Mouse (Mus musculus) spleen, adult 2 months (tissue): Measurements from ENCODE around the gene Thbs3.

Experiments used
- CTCF ChIP-seq: fragments of 200-500 bp; IDR thresholded peaks from 2 replicates; pipeline ENCODE4 v1.5.1; 2011; ENCODE audit warnings: mild to moderate bottlenecking, inconsistent platforms; ENCODE audit not compliant: insufficient read depth, insufficient read length, insufficient replicate concordance; ENCODE audit errors: extremely low read depth
- POLR2A ChIP-seq: fragments of 200-500 bp; IDR thresholded peaks from 2 replicates; pipeline ENCODE4 v1.6.1; 2011; ENCODE audit warnings: low read depth, low read length, inconsistent platforms

DNA sequence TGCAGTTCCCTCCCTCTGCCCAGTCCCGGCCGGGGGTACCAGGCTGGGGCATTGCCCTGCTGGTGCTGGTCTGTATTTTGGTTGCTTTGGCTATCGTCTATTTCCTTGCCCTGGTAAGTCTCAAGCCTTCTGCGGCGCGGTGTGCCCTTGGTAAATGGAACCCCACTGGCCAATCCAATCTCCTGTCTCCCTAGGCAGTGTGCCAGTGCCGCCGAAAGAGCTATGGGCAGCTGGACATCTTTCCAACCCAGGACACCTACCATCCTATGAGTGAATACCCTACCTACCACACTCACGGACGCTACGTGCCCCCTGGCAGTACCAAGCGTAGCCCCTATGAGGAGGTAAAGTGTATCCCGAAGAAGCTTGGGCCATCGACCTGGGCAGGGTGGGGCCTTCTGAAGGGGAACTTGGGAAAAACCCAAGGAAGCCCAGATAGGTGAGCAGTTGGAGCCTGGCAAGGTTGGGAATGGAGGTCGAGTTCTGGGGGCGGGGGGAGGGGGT is 16.8 kb downstream of the Thbs3 start:
- no peak for TF ChIP-seq CTCF
- no peak for TF ChIP-seq POLR2A
